Mouse (Mus musculus) kidney, postnatal 0 days (tissue): Measurements from ENCODE around the gene Wap. TPM values are rescaled to one million over a fixed set of nuclear protein-coding genes. Genes with fewer than 3 reads are reported as not detected.
A peak's percentile ranks its signal among the peaks of the same experiment; 100 is the strongest.

ENCODE experiments used
- ATAC-seq: fragments of 200-750 bp; cut with Nextera tagmentation; replicated peaks from 2 replicates; pipeline ENCODE4 v1.8.0; 2017; ENCODE audit warnings: low read depth, moderate number of reproducible peaks, moderate TSS enrichment, moderate library complexity; ENCODE audit not compliant: low FRiP score
- DNase-seq: peaks from one replicate; pipeline ENCODE4 v3.0.0-alpha.2; 2016; ENCODE audit warnings: low spot score
- H3K27ac ChIP-seq: fragments of 300-500 bp; sonication (generic); 2 replicates; pipeline ENCODE4 v1.5.1; 2014; ENCODE audit warnings: mild to moderate bottlenecking
- H3K27me3 ChIP-seq: fragments of 300-500 bp; sonication (generic); 2 replicates; pipeline ENCODE4 v1.6.1; 2014; ENCODE audit warnings: low read length, mixed read lengths; ENCODE audit not compliant: insufficient read depth
- H3K36me3 ChIP-seq: fragments of 300-500 bp; sonication (generic); 2 replicates; pipeline ENCODE4 v1.6.1; 2014; ENCODE audit warnings: low read length, mixed read lengths; ENCODE audit not compliant: insufficient read depth
- H3K4me1 ChIP-seq: fragments of 300-500 bp; sonication (generic); replicated peaks from 2 replicates; pipeline ENCODE4 v1.6.1; 2014; ENCODE audit warnings: antibody characterized with exemption, low read length, mixed read lengths; ENCODE audit not compliant: insufficient read depth
- H3K4me2 ChIP-seq: fragments of 300-500 bp; sonication (generic); 2 replicates; pipeline ENCODE4 v1.6.1; 2014; ENCODE audit warnings: mild to moderate bottlenecking, low read length, moderate library complexity, mixed read lengths
- H3K4me3 ChIP-seq: fragments of 300-500 bp; sonication (generic); replicated peaks from 2 replicates; pipeline ENCODE4 v1.5.1; 2014; ENCODE audit warnings: low read depth, low read length
- H3K9ac ChIP-seq: fragments of 300-500 bp; sonication (generic); 2 replicates; pipeline ENCODE4 v1.6.1; 2014; ENCODE audit warnings: low read depth, low read length
- H3K9me3 ChIP-seq: fragments of 300-500 bp; sonication (generic); replicated peaks from 2 replicates; pipeline ENCODE4 v1.6.1; 2016; ENCODE audit warnings: low read length, inconsistent platforms, mixed read lengths
- CTCF ChIP-seq: IDR thresholded peaks from 2 replicates; pipeline ENCODE4 v1.5.1; 2016; ENCODE audit warnings: antibody characterized with exemption, low read depth, mild to moderate bottlenecking, moderate library complexity
- WGBS: fragments of 180-500 bp; shearing (Covaris S2); extraction: QIAGEN DNeasy Blood & Tissue Kit; methylation state at CpG from one replicate; pipeline ENCODE4 v1.1.7; 2014; 5-methylcytosine and 5-hydroxymethylcytosine counted together
- polyA plus RNA-seq: library from polyadenylated mRNA; unstranded; fragments of >200 nt; fragmentation: Nextera tagmentation; extraction: Ambion mirVana; gene quantifications from 2 replicates; pipeline ENCODE4 v1.2.1, GENCODE M21; 2015

Wap gene
- polyA plus RNA-seq, 1 experiment from 2014 or later: not detected

DNA sequence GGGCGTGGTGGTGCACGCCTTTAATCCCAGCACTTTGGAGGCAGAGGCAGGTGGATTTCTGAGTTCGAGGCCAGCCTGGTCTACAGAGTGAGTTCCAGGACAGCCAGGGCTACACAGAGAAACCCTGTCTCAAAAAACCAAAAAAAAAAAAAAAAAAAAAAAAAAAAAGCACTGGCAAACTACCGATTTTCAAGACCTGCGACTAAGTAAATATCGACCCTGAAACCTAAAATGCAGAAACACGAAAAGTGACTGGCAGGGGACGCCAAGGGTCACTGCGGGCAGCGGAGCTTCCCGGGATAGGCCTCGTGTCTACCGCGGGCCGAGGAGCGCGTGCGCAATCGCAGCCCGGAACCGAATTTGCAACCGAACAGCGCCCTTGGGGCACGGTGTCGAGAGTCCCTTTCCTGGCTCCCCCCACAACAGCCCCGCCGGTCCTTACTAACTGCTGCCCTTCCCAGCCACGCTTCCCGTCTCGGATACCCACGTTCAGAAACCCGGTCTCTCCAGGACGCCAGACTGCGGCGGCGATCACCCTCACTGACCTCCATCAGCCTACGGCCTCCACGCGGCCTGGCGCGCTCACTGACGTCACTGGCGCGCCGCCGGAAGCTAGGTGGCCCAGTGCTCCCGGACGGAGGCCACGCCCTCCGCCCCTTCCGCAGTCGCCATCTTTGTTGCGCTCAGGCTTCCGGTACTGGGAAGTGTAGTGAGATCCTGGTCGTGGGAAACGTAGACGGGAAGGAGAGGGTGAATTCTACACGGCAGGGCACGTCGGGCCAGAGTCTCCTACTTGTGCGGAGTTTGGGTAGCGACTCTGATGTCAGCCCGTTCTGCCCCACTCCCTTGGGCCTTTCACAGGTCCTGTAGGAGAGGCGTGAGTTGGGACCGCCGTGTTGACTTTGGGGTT lies 12.7 kb downstream of the Wap start, which contains the start of gene Tbrg4:
Gene Tbrg4 (minus strand): TSS at position 590 of the 910 bp plus-strand sequence.
- ATAC-seq (peak; percentile 92), DNase-seq (peak; percentile 96)
- Histone ChIP-seq H3K27me3 (no peaks in the 10 kb centered on the region), H3K36me3 (peaks cover 33% of the 10 kb centered on the region), H3K4me1 (peaks cover 9% of the 10 kb centered on the region; the same call in 1 of the 2 replicates), H3K9me3 (no peaks in the 10 kb centered on the region), H3K27ac (peak within 1 kb of the TSS; percentile 92), H3K4me3 (peak within 1 kb of the TSS; percentile 87), H3K4me2 (peak within 1 kb of the TSS; percentile 83), H3K9ac (peak within 1 kb of the TSS; percentile 73)
- TF ChIP-seq CTCF: no peak
- WGBS: under 1% methylated on average over 65 of the region's 66 CpGs

DNA sequence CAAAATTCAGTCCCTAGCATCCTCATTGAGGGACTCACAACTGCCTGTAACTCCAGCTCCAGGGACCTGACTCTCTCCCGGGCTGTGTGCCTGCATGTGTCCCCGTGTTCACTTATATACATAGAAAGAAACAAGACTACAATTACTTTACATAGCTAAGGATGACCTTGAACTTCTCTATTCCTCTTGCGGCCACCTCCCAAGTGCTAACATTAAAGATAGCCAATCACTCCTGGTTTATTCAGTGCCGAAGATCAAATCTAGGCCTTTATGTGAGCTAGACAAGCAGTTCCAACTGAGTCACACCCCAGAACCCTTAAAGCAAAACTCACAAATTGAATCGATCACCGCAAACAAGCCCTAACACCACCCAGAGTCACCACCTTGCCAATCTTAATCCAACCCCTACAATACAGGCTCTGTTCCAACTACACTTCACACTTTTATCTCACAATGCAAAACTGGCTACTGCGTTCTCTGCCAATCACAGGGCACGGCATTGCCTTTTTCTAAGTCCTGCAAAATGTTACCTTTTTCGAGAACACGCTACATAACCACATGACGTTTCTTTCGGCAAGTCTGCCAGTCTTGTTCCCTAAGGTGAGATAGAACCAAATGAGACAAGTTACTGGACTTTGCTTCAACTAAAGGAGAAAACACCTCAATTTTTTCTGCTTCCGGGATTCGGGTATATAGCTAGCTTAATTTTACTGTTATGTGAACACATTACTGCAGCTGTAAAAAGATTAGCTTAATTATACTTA lies 13.6 kb downstream of the Wap start:
- Histone ChIP-seq H3K4me1 (peaks cover 9% of the 10 kb centered on the region; the same call in 1 of the 2 replicates), H3K4me2 (peak overlapping the region; percentile 83), H3K36me3 (peaks cover 42% of the 10 kb centered on the region), H3K9ac (peak overlapping the region; percentile 73), H3K27me3 (no peaks in the 10 kb centered on the region), H3K9me3 (no peaks in the 10 kb centered on the region), H3K27ac (no peak overlapping the region), H3K4me3 (peak overlapping the region; percentile 87)
- DNase-seq (no peak), ATAC-seq (no peak)
- TF ChIP-seq CTCF: no peak
- WGBS: 65% methylated on average over 14 of the region's 14 CpGs

DNA sequence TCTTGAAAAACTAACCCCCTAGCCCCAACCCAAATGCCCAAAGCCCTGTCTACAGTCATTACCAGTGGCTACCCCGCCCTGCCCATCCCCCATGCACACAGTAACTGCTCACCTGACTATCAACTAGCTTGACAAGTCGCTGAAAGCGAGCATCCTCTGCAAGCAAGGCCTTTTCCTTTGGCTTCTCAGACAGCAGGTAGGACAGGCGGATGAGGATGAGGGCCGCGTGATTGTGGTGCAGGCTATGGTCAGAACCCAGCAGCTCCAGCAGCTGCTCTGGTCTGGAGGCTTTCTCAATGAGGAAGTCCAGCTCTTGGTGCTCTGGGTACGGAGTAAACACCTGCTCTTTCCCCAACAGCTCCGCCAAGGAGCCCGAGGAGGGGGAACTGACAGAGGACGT lies 14.7 kb downstream of the Wap start:
- H3K4me3 ChIP-seq: no peak overlapping the region
- H3K4me2 ChIP-seq: no peak overlapping the region
- H3K36me3 ChIP-seq: peaks cover 53% of the 10 kb centered on the region
- DNase-seq (no peak), ATAC-seq (no peak)
- H3K9me3 ChIP-seq: no peaks in the 10 kb centered on the region
- H3K9ac ChIP-seq: no peak overlapping the region
- H3K27me3 ChIP-seq: no peaks in the 10 kb centered on the region
- TF ChIP-seq CTCF: no peak
- H3K4me1 ChIP-seq: peaks cover 9% of the 10 kb centered on the region; the same call in 1 of the 2 replicates
- no peak overlapping the region for H3K27ac ChIP-seq
- WGBS: 86% methylated on average over 10 of the region's 10 CpGs

DNA sequence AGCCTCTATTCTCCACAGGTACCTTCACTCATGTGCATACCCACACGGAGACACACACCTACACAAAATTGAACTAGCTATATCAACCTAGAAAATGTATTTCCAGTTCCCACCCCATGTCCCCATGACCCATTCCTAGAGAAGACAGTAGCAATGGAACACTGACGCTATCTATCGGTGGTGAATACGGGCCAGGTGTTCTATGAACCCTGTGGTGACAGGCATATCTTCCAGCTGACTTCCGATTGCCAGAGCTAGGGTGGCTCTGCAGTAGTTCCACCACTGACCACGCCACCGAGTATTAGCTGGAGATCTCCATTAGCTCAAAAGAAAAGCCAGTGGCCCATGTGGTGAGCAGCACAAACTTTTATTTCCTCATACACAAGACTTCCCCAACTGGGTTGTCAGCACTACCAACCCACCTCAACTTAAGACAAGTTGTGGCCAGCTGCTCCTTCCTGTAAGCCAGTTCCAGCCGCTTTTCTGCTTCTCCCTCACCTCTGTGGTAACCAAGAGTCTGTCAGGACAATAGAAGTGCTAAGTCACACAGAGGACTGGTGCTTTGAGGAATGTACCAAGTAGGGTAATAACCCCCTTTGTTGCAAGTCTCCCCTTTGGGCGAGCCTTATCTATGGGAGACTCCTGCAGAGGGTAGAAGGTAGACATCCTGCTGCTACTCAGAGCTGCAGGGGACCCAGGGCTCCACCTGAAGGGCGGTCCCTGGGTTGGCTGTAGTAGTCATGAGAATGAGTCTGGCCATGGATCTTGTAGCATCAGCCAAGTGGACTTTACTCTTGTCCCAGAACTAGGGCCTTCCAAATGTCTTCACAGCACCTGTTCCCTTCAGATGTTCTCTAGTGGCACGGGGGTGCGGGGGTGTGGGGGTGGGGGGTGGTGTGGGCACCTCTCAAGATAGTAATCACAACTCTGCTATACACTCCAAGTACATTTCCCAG lies 22.9 kb downstream of the Wap start:
- Histone ChIP-seq H3K36me3 (peaks cover 68% of the 10 kb centered on the region), H3K27ac (no peak overlapping the region), H3K27me3 (no peaks in the 10 kb centered on the region), H3K9me3 (no peaks in the 10 kb centered on the region), H3K4me3 (no peak overlapping the region), H3K4me1 (no peaks in the 10 kb centered on the region), H3K4me2 (no peak overlapping the region), H3K9ac (no peak overlapping the region)
- ATAC-seq (0 out of 2 replicates have a peak, but pooled peaks have one; percentile 26), DNase-seq (no peak)
- no peak for TF ChIP-seq CTCF
- 92% methylated on average over 12 of the region's 12 CpGs for WGBS

DNA sequence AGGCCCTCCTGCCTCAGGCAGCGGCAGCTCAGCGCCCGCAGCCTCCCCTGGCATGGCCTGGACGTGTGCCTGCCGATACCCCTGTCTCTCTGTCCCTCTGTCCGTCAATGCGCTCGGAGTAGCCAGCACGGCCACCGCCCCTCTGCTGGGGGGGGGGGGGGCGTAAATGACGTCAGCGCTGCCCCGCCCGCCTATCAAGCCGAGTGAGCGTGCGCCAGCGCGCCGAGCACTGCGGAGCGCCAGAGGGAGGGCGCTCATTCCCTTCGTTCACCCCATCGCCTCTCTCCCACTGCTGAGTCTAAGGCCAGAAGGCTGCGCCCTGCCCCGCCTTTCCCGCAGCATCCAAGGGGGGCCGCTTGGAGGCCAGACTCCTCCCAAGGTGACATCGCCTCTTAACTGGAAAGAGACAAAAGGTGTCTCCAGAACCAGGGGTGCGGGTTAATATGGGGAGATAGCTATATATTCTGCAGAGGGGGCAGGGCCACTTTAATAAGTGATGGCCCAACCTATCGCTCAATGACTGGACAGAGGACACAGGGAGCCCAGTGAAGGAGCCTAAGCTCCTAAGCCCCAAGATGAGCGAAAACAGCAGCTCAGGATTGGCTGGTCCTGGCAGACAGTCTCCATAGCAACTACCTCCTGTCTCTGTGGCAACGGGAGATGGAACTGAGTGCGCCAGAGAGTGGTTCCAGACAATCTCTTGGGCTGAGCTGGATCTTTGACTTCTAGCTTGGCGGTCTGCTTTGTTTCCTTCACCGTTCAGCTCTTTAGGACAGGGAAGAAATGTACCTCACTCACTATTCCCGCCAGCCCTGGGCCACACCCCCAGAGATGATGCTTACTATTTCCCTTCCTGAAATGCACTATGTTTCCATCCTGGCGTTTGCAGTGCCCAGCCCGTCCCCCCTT lies 32.7 kb downstream of the Wap start, which contains the start of gene Nacad:
Gene Nacad (minus strand): TSS at position 563 of the 909 bp plus-strand sequence.
- ATAC-seq: peak; percentile 30; the same call in 1 of the 2 replicates
- WGBS: 5% methylated on average over 36 of the region's 41 CpGs
- no peak within 1 kb of the TSS for H3K27ac ChIP-seq

More for the DNA sequence above, 32.7 kb downstream of the Wap start, which contains the start of gene Nacad:
- peak; percentile 47 for DNase-seq
- Histone ChIP-seq H3K9me3 (no peaks in the 10 kb centered on the region), H3K4me2 (peak within 1 kb of the TSS; percentile 66), H3K4me3 (peak within 1 kb of the TSS; percentile 34), H3K9ac (peak within 1 kb of the TSS; percentile 44; the same call in 1 of the 2 replicates), H3K27me3 (peaks cover 15% of the 10 kb centered on the region), H3K4me1 (peaks cover 15% of the 10 kb centered on the region), H3K36me3 (no peaks in the 10 kb centered on the region)
- no peak for TF ChIP-seq CTCF
